Mouse (Mus musculus) ovary, postnatal 14 days (tissue): Measurements from ENCODE around the gene 4933407L21Rik.
"Not testable (repeated sequence)": the region's sequence is repeated elsewhere in the genome, so short reads cannot be mapped to it uniquely, and the experiment has no call there.

Source experiments
- DNase-seq: peaks from one replicate; pipeline ENCODE4 v3.0.0; 2022; ENCODE audit warnings: low spot score

4933407L21Rik gene

DNA sequence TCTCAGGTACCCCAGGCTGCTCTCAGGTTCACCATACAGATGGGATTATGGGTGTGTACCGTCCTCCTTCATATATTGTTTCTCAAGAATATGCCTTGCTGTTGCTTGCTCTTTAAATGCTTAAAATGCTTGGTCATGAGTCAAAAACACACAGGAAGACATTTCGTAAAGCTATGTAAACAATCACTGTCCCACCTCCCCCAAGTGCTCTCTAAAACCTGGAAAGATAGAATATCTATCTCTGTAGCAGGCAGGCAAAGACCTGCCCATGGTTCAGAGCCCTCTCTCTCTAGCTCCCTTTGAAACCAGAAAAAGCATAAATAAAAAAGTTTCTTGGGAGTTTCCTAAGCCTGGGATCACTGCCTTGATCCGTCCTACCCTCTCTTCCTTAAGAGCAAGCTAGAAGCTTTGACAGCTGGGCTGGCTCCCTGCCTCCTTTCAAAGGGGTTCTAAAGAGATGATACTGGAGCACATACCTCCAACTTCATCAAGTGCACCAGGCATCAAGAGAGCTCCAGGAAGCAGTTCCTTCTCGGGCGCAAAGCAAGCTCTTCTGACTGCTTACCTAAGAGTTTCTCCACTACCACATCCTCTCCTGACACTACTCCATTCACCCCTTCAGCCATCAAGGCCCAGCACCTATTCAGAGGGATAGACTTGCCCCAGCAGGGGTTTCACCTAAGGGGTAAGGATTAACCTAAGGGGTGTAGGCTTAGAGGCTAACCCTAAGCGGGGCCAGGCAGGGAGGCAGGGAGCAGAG is 31.0 kb downstream of the 4933407L21Rik start:
- DNase-seq: no peak

DNA sequence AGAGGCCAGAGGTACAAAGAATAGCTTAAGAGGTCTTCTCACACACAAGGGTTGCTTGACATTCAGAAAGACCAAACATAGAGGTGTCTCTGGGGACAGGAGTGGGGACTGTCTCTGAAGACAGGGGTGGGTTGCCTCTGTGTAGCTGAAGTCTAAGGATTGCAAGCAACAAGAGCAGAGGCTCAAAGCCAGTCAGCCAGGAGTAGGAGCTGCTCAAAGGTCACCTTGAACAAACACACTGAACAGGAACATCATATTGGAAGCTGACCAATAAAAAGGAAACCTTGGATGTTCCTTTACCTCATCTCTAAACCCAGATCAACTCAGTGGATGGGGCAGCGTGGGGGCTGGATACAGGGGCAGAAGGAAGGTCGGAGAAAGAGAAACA is 31.6 kb downstream of the 4933407L21Rik start:
- no peak for DNase-seq

DNA sequence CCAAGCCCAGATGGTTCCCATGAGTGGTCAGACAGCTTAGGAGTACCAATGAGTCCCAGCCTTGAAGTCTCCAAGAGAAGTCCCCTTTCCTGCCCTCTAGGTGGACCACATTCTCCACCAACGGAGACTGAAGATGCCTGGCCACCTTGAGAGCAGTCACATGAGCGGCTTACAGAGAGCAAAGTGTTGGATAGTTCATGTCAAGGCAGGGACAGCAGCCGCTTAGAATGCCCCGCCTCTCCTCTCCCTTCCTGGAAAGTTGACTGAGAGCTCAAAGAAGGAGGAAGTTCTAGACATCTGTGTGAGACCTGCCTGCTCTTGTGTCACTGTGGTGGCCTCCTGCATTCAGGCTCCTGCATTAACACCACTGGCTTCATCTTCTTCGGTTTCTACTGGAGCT is 32.6 kb downstream of the 4933407L21Rik start, which contains the start of gene Gpr55:
Gene Gpr55, minus strand, starts transcription at position 135 of the 400 bp plus-strand sequence.
- DNase-seq: no peak

DNA sequence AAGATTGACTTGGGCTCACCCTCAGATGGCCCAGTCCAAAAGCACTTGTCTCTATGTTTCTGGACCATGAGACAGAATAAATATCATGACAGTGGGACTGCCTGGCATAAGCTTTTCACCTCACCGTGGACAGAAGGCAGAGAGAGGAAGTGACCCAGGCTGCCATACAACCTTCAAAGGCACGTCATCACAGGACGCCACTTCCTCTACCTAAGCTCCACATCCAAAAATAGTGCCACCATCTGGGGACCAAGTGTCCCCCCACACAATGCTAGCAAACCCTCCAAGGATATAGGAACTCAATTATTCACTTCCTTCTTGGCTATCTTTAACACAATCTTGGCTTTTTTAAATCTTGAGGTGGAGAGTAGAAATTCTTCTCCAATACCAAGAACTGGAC is 33.8 kb downstream of the 4933407L21Rik start:
- DNase-seq: no peak

DNA sequence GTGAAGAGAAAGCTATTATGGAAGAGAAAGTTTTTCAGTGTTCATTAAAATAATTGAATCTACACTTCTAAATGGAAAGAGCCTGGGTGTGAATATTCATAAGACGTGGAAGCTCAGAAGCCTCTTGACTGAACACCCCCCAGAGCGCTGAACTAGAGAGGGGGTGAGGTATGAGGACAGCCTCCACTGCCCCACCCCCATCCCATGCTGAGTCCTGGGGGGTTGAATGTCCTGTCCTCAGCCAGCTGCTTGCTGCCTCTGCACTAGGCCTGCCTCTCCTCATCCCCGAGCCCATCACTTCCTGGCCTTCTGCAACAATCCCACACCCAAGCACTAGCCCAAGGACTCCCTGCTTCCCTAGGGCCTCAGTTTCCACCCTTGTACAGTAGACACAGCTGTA is 37.6 kb downstream of the 4933407L21Rik start:
- DNase-seq: no peak

DNA sequence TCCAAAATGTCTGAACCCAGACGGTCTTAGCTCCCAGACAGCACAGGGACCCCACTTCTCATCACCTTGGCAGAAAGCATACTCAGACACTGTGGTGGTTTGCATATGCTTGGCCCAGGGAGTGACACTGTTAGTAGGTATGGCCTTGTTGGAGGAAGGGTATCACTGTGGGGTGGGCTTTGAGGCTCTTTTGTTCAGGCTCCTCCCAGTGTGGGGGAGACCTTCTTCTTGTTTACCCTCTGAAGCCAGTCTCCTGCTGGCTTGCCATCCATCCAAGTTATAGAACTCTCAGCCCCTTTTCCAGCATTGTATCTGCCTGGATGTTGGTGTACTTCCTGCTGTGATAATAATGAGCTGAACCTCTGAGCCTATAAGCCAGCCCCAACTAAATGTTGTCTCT is 40.8 kb downstream of the 4933407L21Rik start:
- no peak for DNase-seq

DNA sequence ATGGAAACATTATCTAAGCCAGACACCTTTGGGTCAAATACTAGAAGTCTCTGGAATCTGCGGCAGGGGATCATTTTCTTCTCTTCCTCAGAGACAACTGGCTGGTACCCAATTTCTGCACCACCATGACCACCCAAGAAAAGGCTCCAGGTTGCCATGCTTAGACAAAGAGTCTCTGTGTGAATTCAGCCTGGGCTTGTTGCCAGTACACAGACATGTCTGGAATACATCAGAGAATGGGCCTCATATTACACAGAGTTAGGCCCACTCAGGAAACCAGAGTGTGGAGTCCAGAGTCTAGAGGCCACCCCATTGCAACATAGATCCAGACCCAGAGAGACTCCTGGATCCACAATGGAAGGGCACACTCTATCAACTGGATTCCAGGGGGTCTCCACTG is 41.2 kb downstream of the 4933407L21Rik start:
- no peak for DNase-seq

DNA sequence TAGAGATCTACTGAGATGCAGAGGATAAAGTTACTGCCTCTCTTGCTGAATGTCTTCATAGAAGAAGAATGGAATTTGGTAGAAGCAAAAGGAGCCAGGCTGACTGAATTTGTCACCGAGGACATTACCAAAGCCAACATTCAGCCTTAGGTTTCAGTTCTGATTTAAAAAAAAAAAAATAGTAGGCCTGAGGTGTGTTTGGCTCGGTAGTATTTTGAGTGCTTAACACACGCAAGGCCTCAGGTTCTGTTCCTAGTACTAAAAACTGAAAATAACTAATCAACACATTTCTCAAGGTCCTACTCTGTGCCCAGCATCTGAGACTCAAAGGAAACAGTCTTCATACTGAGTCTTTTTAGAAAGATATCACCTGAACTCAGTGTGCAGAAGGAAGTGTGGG is 42.8 kb downstream of the 4933407L21Rik start:
- no peak for DNase-seq

DNA sequence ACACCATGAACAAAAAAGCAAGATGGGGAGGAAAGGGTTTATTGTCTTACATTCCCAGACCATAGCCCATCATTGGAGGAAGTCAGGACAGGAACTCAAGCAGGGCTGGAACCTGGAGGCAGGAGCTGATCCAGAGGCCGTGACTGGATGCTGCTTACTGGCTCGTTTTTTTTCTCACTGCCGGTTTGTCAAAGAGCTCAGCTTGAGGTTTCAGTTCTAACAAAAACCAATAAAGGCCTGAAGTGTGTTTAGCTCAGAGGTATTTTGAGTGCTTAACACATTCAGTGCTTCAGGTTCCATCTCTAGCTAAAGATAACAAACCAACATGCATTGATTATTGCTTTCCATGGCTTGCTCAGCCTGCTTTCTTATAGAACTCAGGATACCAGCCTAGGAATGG is 44.1 kb downstream of the 4933407L21Rik start:
- no peak for DNase-seq

DNA sequence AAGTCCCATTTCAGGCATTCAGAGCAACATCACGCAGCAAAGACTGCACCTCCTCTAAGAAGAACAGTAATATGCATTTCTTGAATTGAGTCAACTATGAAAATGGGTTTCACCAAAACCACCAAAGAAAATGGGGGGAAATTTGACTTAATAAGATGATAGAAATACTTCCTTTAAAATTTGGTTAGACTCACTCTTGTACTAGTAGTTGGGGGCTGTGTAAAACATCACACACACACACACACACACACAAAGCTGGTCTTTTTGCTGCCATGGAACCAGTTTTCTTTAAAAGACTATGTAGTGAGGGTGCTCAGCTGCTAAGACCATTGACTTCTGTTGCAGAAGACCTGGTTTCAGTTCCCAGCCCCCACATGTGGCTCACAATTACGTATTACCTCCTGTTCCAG is 45.2 kb downstream of the 4933407L21Rik start:
- DNase-seq: no peak

DNA sequence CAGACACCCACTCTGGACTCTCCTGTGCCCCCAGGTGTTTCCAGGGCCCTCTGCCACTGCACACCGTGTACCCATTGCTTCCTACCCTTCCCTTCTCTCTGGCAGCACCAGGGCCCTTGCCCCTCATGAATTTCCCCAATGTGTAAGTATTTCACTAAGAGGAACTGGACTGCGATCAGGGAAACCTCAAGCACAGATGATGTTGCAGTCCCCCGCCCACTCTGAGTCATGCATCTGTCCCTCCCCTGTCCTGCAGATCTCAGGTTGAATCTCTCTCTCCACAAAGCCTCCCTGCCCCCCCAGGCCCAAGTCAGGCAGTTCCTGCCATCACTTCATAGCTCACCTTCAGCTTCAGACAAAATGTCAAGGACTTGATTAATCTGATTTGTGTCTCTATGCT is 49.4 kb downstream of the 4933407L21Rik start:
- no peak for DNase-seq

DNA sequence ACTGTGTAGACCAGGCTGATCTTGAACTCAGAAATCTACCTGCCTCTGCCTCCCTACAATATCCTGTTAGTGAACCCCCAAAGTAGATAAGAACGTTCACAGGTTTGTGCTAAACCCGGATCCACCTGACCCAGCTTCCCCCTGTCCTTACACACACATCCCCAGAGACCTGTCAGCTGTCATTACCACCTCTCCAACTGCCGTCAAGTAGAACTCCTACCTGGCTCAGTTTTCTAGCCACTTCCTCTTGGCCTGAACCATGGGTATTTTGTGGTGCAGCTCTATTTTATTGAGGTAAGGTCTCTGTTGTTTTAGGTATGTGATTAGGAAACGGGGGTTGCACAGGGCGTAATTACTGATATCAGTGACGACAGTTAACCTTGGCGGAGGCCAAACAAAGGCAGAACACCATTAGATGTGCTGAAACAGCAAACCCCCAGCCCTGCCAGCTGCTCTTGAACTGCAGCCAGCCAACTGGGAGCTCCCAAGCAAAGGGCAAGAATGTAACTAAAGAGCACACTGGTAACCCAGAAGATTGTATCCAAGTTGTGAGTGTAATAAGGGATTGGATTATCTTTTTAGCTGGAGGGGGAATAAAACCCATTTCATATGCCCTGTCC is 53.6 kb downstream of the 4933407L21Rik start:
- DNase-seq: no peak

DNA sequence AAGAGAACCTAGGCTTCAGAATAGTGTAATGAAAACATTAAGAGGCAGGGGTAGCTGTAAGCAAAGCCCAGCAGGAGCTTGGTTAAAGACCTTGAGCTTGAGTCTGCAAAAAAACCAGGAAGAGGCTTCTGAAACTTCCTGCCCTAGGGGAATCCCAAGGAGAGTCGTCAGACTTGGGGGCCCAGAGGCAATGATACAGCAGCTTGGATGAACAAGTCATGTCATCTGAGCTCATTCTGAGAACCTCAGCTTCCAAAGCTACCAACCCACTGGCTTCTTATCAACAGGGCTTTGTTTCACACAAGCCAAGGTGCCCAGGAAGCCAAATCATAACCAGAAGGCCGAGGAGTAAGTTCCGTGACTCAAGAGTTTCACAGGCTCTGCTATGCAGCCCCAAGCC is 57.5 kb downstream of the 4933407L21Rik start:
- no peak for DNase-seq

DNA sequence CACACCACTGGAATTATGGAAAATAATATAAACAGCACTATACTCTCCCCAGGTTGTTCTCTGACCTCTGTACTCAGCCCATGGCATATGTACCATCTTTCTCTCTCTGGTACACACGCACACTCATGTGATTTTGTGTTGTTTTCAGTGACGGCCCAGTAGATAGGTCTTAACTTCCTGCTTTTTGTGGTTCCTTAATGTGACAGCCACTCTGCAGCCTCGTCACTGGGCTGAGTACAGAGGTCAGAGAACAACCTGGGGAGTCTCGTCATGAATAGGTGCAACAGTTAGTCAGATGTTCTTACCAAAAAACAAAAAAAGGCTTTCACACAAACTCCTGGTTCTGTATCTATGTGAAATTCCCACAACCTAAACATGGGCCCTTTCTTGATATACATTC is 60.1 kb downstream of the 4933407L21Rik start:
- DNase-seq: no peak

DNA sequence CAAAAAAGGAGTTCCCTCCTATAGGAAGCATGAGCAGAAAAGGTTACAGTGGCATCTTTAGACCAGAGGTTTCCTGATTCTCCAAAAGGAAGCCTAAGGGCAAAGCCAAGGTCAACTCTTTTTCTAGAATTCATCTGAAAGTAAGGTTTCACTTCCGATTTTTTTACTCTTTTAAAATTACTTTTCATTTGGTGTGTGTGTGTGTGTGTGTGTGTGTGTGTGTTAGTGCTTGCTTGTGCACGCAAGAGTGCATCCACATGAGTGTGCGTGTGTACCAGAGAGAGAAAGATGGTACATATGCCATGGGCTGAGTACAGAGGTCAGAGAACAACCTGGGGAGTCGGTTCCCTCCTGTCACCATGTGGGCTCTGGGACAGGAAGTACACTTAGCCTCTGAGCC is 60.6 kb downstream of the 4933407L21Rik start:
- not testable (repeated sequence) for DNase-seq
